Mouse (Mus musculus) CH12.LX (cell line): ENCODE data around the gene Parp2. TPM values are rescaled to one million over a fixed set of nuclear protein-coding genes. Genes with fewer than 3 reads are reported as not detected.

Source experiments
- DNase-seq: peaks from one replicate; pipeline ENCODE4 v3.0.0-alpha.2; 2013; ENCODE audit errors: extremely low read depth
- H3K27ac ChIP-seq: 2 replicates; pipeline ENCODE4 v1.5.1; 2012; ENCODE audit warnings: low read depth, mild to moderate bottlenecking, control low read depth, moderate library complexity; ENCODE audit not compliant: insufficient read depth
- H3K27me3 ChIP-seq: replicated peaks from 2 replicates; pipeline ENCODE3; 2012; ENCODE audit warnings: inconsistent platforms
- H3K36me3 ChIP-seq, 2 experiments: replicated peaks in 1 of 2; 2 replicates each; pipeline versions ENCODE3 to v1.6.1; 2012; ENCODE audit warnings: inconsistent platforms in 1 of 2, low read length in 1 of 2, mild to moderate bottlenecking in 1 of 2, mixed read lengths in 1 of 2, moderate library complexity in 1 of 2; ENCODE audit not compliant: control insufficient read depth in 1 of 2, insufficient read depth in 1 of 2
- H3K4me1 ChIP-seq, 2 experiments: 2 replicates each; pipeline ENCODE4 v1.6.1; 2012; ENCODE audit warnings: inconsistent platforms in 1 of 2, moderate library complexity in 1 of 2; ENCODE audit not compliant: insufficient read depth in 2 of 2, control insufficient read depth in 1 of 2
- H3K4me2 ChIP-seq: 2 replicates; pipeline ENCODE4 v1.6.1; 2012; ENCODE audit warnings: low read depth, mild to moderate bottlenecking, control low read depth; ENCODE audit not compliant: poor library complexity, insufficient read depth, severe bottlenecking
- H3K4me3 ChIP-seq, 3 experiments: fragments of 150-350 bp in 1 of 3; sonication (generic) in 1 of 3; replicated peaks in 1 of 3; 2 replicates each; pipeline versions ENCODE3 to v1.5.1; 2011 to 2012; ENCODE audit warnings: low read depth in 2 of 3, low read length in 2 of 3, mild to moderate bottlenecking in 2 of 3, moderate library complexity in 2 of 3, control low read depth in 1 of 3, improper control_type of control experiment in 1 of 3, inconsistent platforms in 1 of 3, mixed read lengths in 1 of 3; ENCODE audit not compliant: poor library complexity in 1 of 3
- H3K79me2 ChIP-seq: replicated peaks from 2 replicates; pipeline ENCODE4 v1.6.1; 2012; ENCODE audit warnings: mild to moderate bottlenecking, moderate library complexity; ENCODE audit not compliant: control insufficient read depth, poor library complexity, insufficient read depth, severe bottlenecking; ENCODE audit errors: extremely low read depth
- H3K9ac ChIP-seq: 2 replicates; pipeline ENCODE4 v1.6.1; 2012; ENCODE audit warnings: low read depth, mild to moderate bottlenecking, control low read depth, moderate library complexity; ENCODE audit not compliant: insufficient read depth
- H3K9me3 ChIP-seq: replicated peaks from 2 replicates; pipeline ENCODE3; 2012; ENCODE audit warnings: low read length, inconsistent platforms, mixed read lengths
- CHD2 ChIP-seq: IDR thresholded peaks from 2 replicates; pipeline ENCODE4 v1.6.1; 2011; ENCODE audit warnings: low read length, improper control_type of control experiment
- CTCF ChIP-seq, 2 experiments: IDR thresholded peaks in 1 of 2; conservative IDR thresholded peaks in 1 of 2; 2 replicates each; pipeline ENCODE4 v1.5.1; 2011 to 2012; ENCODE audit warnings: low read depth in 2 of 2, low read length in 2 of 2, improper control_type of control experiment in 1 of 2, inconsistent platforms in 1 of 2, mild to moderate bottlenecking in 1 of 2, moderate library complexity in 1 of 2
- E2F4 ChIP-seq: IDR thresholded peaks from 2 replicates; pipeline ENCODE4 v1.6.1; 2011; ENCODE audit warnings: low read depth, low read length, improper control_type of control experiment; ENCODE audit not compliant: insufficient replicate concordance
- ELF1 ChIP-seq: IDR thresholded peaks from 2 replicates; pipeline ENCODE4 v1.6.1; 2014; ENCODE audit warnings: low read depth, mild to moderate bottlenecking, inconsistent platforms, low read length, improper control_type of control experiment
- EP300 ChIP-seq: IDR thresholded peaks from 2 replicates; pipeline ENCODE4 v1.6.1; 2011; ENCODE audit warnings: low read length, improper control_type of control experiment
- IRF4 ChIP-seq: IDR thresholded peaks from 2 replicates; pipeline ENCODE4 v1.6.1; 2014; ENCODE audit warnings: low read depth, mild to moderate bottlenecking, inconsistent platforms, low read length, improper control_type of control experiment
- JUN ChIP-seq: IDR thresholded peaks from 2 replicates; pipeline ENCODE4 v1.6.1; 2011; ENCODE audit warnings: low read depth, mild to moderate bottlenecking, low read length, improper control_type of control experiment, moderate library complexity; ENCODE audit not compliant: insufficient read depth
- MAFK ChIP-seq: IDR thresholded peaks from 2 replicates; pipeline ENCODE4 v1.6.1; 2011; ENCODE audit warnings: low read length, improper control_type of control experiment; ENCODE audit not compliant: insufficient replicate concordance
- MEF2A ChIP-seq: IDR thresholded peaks from 2 replicates; pipeline ENCODE4 v1.6.1; 2014; ENCODE audit warnings: low read depth, mild to moderate bottlenecking, inconsistent platforms, low read length, improper control_type of control experiment, borderline replicate concordance
- MXI1 ChIP-seq: IDR thresholded peaks from 2 replicates; pipeline ENCODE4 v1.6.1; 2011; ENCODE audit warnings: mild to moderate bottlenecking, low read depth, low read length, improper control_type of control experiment
- NRF1 ChIP-seq: IDR thresholded peaks from 2 replicates; pipeline ENCODE4 v1.6.1; 2014; ENCODE audit warnings: low read depth, mild to moderate bottlenecking, inconsistent platforms, low read length, improper control_type of control experiment, moderate library complexity
- POLR2A ChIP-seq: IDR thresholded peaks from 2 replicates; pipeline ENCODE4 v1.6.1; 2011; ENCODE audit warnings: low read depth, mild to moderate bottlenecking, improper control_type of control experiment, low read length
- RAD21 ChIP-seq: IDR thresholded peaks from 2 replicates; pipeline ENCODE4 v1.6.1; 2011; ENCODE audit warnings: low read depth, mild to moderate bottlenecking, low read length, improper control_type of control experiment, moderate library complexity
- SIN3A ChIP-seq: IDR thresholded peaks from 2 replicates; pipeline ENCODE4 v1.6.1; 2012; ENCODE audit warnings: low read length, improper control_type of control experiment, inconsistent platforms
- SMC3 ChIP-seq: IDR thresholded peaks from 2 replicates; pipeline ENCODE4 v1.6.1; 2011; ENCODE audit warnings: low read depth, low read length, improper control_type of control experiment
- TBP ChIP-seq: conservative IDR thresholded peaks from 2 replicates; pipeline ENCODE4 v1.6.1; 2011; ENCODE audit warnings: low read depth, low read length, improper control_type of control experiment
- TCF12 ChIP-seq: IDR thresholded peaks from 2 replicates; pipeline ENCODE4 v1.6.1; 2014; ENCODE audit warnings: low read depth, mild to moderate bottlenecking, inconsistent platforms, low read length, improper control_type of control experiment
- UBTF ChIP-seq: IDR thresholded peaks from 2 replicates; pipeline ENCODE4 v1.6.1; 2012; ENCODE audit warnings: low read depth, mild to moderate bottlenecking, inconsistent platforms, low read length, improper control_type of control experiment, moderate library complexity
- USF2 ChIP-seq: conservative IDR thresholded peaks from 2 replicates; pipeline ENCODE4 v1.6.1; 2011; ENCODE audit warnings: low read depth, low read length, improper control_type of control experiment
- ZC3H11A ChIP-seq: IDR thresholded peaks from 2 replicates; pipeline ENCODE4 v1.6.1; 2012; ENCODE audit warnings: low read depth, mild to moderate bottlenecking, inconsistent platforms, low read length, improper control_type of control experiment
- ZKSCAN1 ChIP-seq: IDR thresholded peaks from 2 replicates; pipeline ENCODE4 v1.6.1; 2012; ENCODE audit warnings: low read depth, inconsistent platforms, low read length, improper control_type of control experiment, borderline replicate concordance
- ZNF384 ChIP-seq: IDR thresholded peaks from 2 replicates; pipeline ENCODE4 v1.6.1; 2012; ENCODE audit warnings: low read depth, low read length, improper control_type of control experiment, inconsistent platforms
- dilution Hi-C: fragments of 300-500 bp; cut with MboI; formaldehyde crosslinking; loops from 2 replicates; pipeline ENCODE4 v1.14.3; 2020; ENCODE audit warnings: low sequenced_read_pairs; ENCODE audit not compliant: extremely low pct_unique_long_range_greater_than_20kb, extremely low pct_ligation_motif_present
- in situ Hi-C: fragments of 300-500 bp; cut with MboI; formaldehyde crosslinking; loops from 3 replicates; pipeline ENCODE4 v1.14.3; 2019; ENCODE audit warnings: low sequenced_read_pairs, low pct_ligation_motif_present, low pct_unique_long_range_greater_than_20kb, mixed read lengths
- polyA plus RNA-seq: library from polyadenylated mRNA; unstranded; fragments of >175 nt; gene quantifications from 2 replicates; pipeline ENCODE4 v1.2.1, GENCODE M21; 2012; ENCODE audit warnings: low read depth; ENCODE audit not compliant: insufficient read length
- total RNA-seq, 2 experiments: library from RNA; depleted of rRNA; stranded (reverse); fragments of 300-350 nt in 1 of 2; fragments of >200 nt in 1 of 2; gene quantifications; 2 replicates each; pipeline ENCODE4 v1.2.3; 2012 to 2014

Parp2 gene
- total and polyA plus RNA-seq, 3 experiments = 64.6 to 95.9 (median 90.9) TPM

DNA sequence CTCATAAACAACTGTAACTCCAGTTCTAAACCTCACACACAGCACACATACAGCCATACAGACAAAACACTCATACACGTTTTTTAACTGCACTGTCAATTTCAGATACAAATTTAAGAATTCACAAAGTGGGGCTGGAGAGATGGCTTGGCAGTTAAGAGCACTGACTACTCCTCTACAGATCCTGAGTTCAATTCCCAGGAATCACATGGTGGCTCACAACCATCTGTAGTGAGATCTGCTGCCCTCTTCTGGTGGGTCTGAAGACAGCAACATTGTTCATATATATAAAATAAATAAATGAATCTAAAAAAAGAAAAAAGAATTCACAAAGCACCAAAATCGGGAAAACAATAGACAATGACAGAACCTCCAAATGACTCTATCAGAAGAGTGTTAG, 36.3 kb upstream of the Parp2 start:
- Histone ChIP-seq H3K9ac (no peak overlapping the region), H3K4me1 (no peaks in the 10 kb centered on the region), H3K79me2 (no peaks in the 10 kb centered on the region), H3K4me3 (no peak overlapping the region), H3K36me3 (peaks cover 53 to 83% of the 10 kb centered on the region in 2 experiments), H3K27me3 (no peaks in the 10 kb centered on the region), H3K4me2 (no peak overlapping the region), H3K27ac (no peak overlapping the region), H3K9me3 (no peaks in the 10 kb centered on the region)
- no peak for TF ChIP-seq CHD2
- TF ChIP-seq SIN3A = no peak
- TF ChIP-seq TCF12 = no peak
- no peak for TF ChIP-seq MAFK
- TF ChIP-seq E2F4 = no peak
- no peak for TF ChIP-seq JUN
- no peak for TF ChIP-seq UBTF
- TF ChIP-seq RAD21 = peak; percentile 2
- peak; percentile 19; the same call in 1 of the 2 replicates for TF ChIP-seq SMC3
- peak; percentile 46 to 54 for TF ChIP-seq CTCF (conservative IDR thresholded peaks at IDR 0.05 in 1 of 2, IDR thresholded peaks at IDR 0.05 in 1 of 2; ENCODE audit: low read depth in 2 of 2, low read length in 2 of 2)
- no peak for TF ChIP-seq NRF1
- no peak for TF ChIP-seq ZNF384
- TF ChIP-seq POLR2A = no peak
- TF ChIP-seq EP300 = no peak
- TF ChIP-seq ZC3H11A = no peak
- no peak for TF ChIP-seq MEF2A
- dilution Hi-C loops = no loop called here
- in situ Hi-C loops = loop anchor here (25.0 kb wide), 1 partner anchor 409 kb away; the partner anchor contains the start of gene Tlr11
- peak; percentile 9 for DNase-seq

DNA sequence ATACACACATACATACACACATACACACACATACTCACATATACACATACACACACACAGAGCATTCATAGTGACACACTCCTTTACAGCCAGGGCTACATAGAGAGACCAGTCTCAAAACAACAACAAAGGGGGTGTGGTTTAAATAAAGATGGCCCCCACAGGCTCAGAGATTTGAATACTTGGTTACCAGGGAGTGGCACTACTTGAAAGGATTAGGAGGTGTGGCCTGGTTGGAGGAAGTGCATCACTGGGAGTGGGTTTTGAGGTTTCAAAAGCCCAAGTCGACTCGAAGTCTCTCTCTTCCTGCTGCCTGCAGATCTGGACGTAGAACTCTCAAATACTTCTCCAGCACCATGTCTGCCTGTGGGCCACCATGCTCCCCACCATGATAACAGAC, 25.5 kb upstream of the Parp2 start:
- H3K36me3 ChIP-seq = peaks cover 21 to 50% of the 10 kb centered on the region in 2 experiments
- dilution Hi-C loops = no loop called here

More for the DNA sequence above, 25.5 kb upstream of the Parp2 start:
- DNase-seq = no peak
- peaks cover 20% of the 10 kb centered on the region for H3K79me2 ChIP-seq
- H3K4me2 ChIP-seq = no peak overlapping the region
- in situ Hi-C loops = no loop called here
- H3K9me3 ChIP-seq = peaks cover 7% of the 10 kb centered on the region
- no peak overlapping the region for H3K27ac ChIP-seq
- no peak overlapping the region for H3K9ac ChIP-seq
- TF ChIP-seq ZKSCAN1 (no peak), SMC3 (no peak), TBP (no peak), MXI1 (no peak), MAFK (no peak), IRF4 (no peak), USF2 (no peak), CHD2 (no peak), ELF1 (no peak)
- H3K4me1 ChIP-seq = peaks cover 0 to 14% of the 10 kb centered on the region in 2 experiments; a peak in 1 of 4 replicates
- H3K27me3 ChIP-seq = no peaks in the 10 kb centered on the region
- no peak overlapping the region for H3K4me3 ChIP-seq
